Mouse (Mus musculus) myocyte (in vitro differentiated cells): ENCODE data around the gene Dpp6.

ENCODE experiments used
- MAX ChIP-seq: IDR thresholded peaks from one replicate; pipeline ENCODE4 v1.6.1; 2011; ENCODE audit warnings: low read depth, mild to moderate bottlenecking, control low read depth
- POLR2A ChIP-seq: IDR thresholded peaks from one replicate; pipeline ENCODE4 v1.6.1; 2011; ENCODE audit warnings: low read depth, mild to moderate bottlenecking, control low read depth, moderate library complexity; ENCODE audit not compliant: insufficient read length
- POLR2AphosphoS2 ChIP-seq: IDR thresholded peaks from one replicate; pipeline ENCODE4 v1.6.1; 2011; ENCODE audit warnings: low read depth, control low read depth; ENCODE audit not compliant: insufficient read length
- REST ChIP-seq: IDR thresholded peaks from one replicate; pipeline ENCODE4 v1.6.1; 2011; ENCODE audit warnings: mild to moderate bottlenecking, control low read depth, moderate library complexity; ENCODE audit not compliant: insufficient read depth, insufficient read length
- SRF ChIP-seq: IDR thresholded peaks from one replicate; pipeline ENCODE4 v1.6.1; 2011; ENCODE audit warnings: low read depth; ENCODE audit not compliant: control insufficient read depth, insufficient read length
- TCF12 ChIP-seq: IDR thresholded peaks from one replicate; pipeline ENCODE4 v1.6.1; 2011; ENCODE audit warnings: mild to moderate bottlenecking, control low read depth; ENCODE audit not compliant: poor library complexity, insufficient read depth, severe bottlenecking
- USF1 ChIP-seq: IDR thresholded peaks from one replicate; pipeline ENCODE4 v1.6.1; 2011; ENCODE audit warnings: low read depth, mild to moderate bottlenecking, control low read depth, moderate library complexity

- TF ChIP-seq USF1 (no peak), POLR2A (no peak), TCF12 (no peak), SRF (no peak), MAX (no peak), POLR2AphosphoS2 (no peak), REST (no peak)
Observed at GRCm38 (mm10) chr5:27380656-27381385, 563.8 kb downstream of the Dpp6 start.
